Mouse (Mus musculus) kidney, adult 2 months (tissue): ENCODE measurements around the gene Mpv17l2. TPM values are rescaled to one million over a fixed set of nuclear protein-coding genes. Genes with fewer than 3 reads are reported as not detected.
A peak's percentile ranks its signal among the peaks of the same experiment; 100 is the strongest.

ENCODE experiments used
- DNase-seq: peaks from one replicate; pipeline ENCODE4 v3.0.0; 2021
- H3K27ac ChIP-seq: fragments of 200-500 bp; 2 replicates; pipeline ENCODE4 v1.5.1; 2012; ENCODE audit warnings: low read depth, low read length, control low read depth, inconsistent platforms; ENCODE audit not compliant: insufficient read depth
- H3K27me3 ChIP-seq: fragments of 200-500 bp; replicated peaks from 2 replicates; pipeline ENCODE4 v1.6.1; 2012; ENCODE audit warnings: mild to moderate bottlenecking, moderate library complexity, low read length, inconsistent platforms; ENCODE audit not compliant: control insufficient read depth, insufficient read depth
- H3K36me3 ChIP-seq: fragments of 200-500 bp; 2 replicates; pipeline ENCODE4 v1.6.1; 2012; ENCODE audit warnings: mild to moderate bottlenecking, moderate library complexity, low read length, inconsistent platforms; ENCODE audit not compliant: control insufficient read depth, insufficient read depth
- H3K4me1 ChIP-seq: fragments of 200-500 bp; 2 replicates; pipeline ENCODE4 v1.6.1; 2011; ENCODE audit warnings: low read length; ENCODE audit not compliant: control insufficient read depth, insufficient read depth
- H3K4me3 ChIP-seq: fragments of 200-500 bp; 2 replicates; pipeline ENCODE4 v1.5.1; 2011; ENCODE audit warnings: mild to moderate bottlenecking, low read depth, low read length, control low read depth; ENCODE audit not compliant: insufficient read depth
- CTCF ChIP-seq: fragments of 200-500 bp; conservative IDR thresholded peaks from 2 replicates; pipeline ENCODE4 v1.5.1; 2011; ENCODE audit warnings: low read depth, mild to moderate bottlenecking, control low read depth, low read length, moderate library complexity, mixed read lengths; ENCODE audit not compliant: insufficient read depth, insufficient read length
- POLR2A ChIP-seq: fragments of 200-500 bp; IDR thresholded peaks from one replicate; pipeline ENCODE4 v1.6.1; 2011; ENCODE audit warnings: low read depth, low read length, control low read depth
- WGBS: fragments of 180-500 bp; shearing (Covaris S2); methylation state at CpG from one replicate; pipeline ENCODE4 v1.1.7; 2018; 5-methylcytosine and 5-hydroxymethylcytosine counted together
- polyA plus RNA-seq: library from polyadenylated mRNA; depleted of rRNA; stranded (reverse); fragments of >200 nt; gene quantifications from 2 replicates; pipeline ENCODE4 v1.2.3, GENCODE M21; 2012

Gene Mpv17l2
- polyA plus RNA-seq, 1 experiment, result 73.4 TPM

DNA sequence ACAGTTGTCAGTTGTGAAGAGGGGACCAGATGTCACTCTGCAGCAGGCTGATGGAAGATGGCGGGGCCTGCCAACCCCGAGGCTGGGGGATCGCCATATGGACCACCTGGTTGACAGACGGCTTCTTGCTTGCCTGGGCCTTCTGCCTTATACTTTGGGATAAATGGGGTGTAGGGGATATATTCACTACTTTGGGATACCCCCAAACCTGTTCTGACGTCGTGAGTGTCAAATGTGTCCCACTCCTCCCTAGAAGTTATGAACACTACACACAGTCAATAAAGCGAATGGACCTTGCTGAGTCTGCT is 2.5 kb downstream of the Mpv17l2 start:
- peaks cover 17% of the 10 kb centered on the region; the same call in 1 of the 2 replicates for H3K4me1 ChIP-seq
- no peaks in the 10 kb centered on the region for H3K27me3 ChIP-seq
- H3K36me3 ChIP-seq, result no peaks in the 10 kb centered on the region
- no peak overlapping the region for H3K4me3 ChIP-seq
- H3K27ac ChIP-seq, result no peak overlapping the region
- no peak for TF ChIP-seq CTCF
- no peak for TF ChIP-seq POLR2A
- whole genome bisulfite sequencing, result 90% methylated on average over 7 of the region's 7 CpGs
- no peak for DNase-seq

DNA sequence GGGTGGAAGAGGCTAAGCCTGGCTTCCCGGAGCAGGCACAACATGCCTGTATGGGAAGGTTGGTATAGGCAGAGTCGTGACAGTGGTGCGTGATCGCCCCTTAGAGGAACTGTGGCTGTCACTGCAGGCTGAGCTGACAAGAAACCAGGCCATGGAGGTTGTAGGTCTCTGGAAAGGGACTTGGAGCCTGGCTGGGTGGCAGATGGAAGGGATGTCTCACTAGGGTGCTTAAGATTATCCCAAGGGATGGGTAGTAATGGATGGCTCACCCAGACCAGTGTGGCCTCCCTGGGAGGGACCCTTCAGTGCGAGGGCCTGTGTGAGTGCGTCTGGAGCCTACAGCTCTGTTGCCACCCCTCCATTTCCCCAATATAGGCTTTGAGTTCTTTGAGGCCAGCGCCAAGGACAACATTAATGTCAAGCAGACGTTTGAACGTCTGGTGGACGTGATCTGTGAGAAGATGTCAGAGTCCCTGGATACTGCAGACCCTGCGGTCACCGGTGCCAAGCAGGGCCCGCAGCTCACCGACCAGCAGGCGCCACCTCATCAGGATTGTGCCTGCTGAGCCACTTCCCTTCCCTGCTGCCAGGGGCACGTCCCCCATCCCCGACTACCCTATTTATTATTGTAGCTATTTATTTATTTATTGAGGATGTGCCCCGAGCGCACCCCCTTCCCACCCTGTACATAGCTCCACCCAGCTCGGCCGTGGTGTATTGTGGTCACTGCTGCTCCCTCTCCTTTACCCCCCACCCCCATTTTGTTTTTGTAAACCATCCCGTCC is 3.0 kb downstream of the Mpv17l2 start:
- peaks cover 19% of the 10 kb centered on the region; the same call in 1 of the 2 replicates for H3K4me1 ChIP-seq
- no peaks in the 10 kb centered on the region for H3K36me3 ChIP-seq
- H3K4me3 ChIP-seq, result no peak overlapping the region
- TF ChIP-seq CTCF (peak; percentile 69), POLR2A (no peak)
- no peaks in the 10 kb centered on the region for H3K27me3 ChIP-seq
- H3K27ac ChIP-seq, result no peak overlapping the region
- 74% methylated on average over 22 of the region's 22 CpGs for WGBS
- no peak for DNase-seq

DNA sequence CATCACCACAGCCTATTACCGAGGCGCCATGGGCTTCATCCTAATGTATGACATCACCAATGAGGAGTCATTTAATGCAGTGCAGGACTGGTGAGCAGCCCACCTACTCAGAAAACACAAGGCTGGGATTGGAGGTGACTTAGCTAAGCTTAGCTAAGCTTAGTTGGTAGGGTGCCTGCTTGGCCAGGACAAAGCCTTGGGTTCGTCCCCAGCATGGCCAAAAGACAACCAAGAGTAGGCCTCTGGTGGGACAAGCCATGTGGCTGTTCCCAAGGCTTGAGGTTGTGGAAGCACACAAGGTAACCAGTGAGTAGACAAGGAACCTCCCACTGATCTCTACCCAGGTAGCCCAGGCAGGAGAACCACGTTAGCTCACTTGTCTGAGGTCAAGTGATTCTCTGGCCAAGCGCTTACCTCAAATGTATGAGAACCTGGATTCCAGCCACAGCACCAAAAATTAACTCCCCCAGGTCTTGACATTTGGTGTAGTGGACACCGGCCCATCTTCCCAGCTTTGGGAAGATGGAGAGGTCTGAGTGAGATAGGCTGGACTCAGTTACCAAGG is 4.2 kb downstream of the Mpv17l2 start:
- TF ChIP-seq CTCF (no peak), POLR2A (no peak)
- no peak overlapping the region for H3K4me3 ChIP-seq
- no peak overlapping the region for H3K27ac ChIP-seq
- H3K27me3 ChIP-seq, result no peaks in the 10 kb centered on the region
- H3K36me3 ChIP-seq, result no peaks in the 10 kb centered on the region
- DNase-seq, result no peak
- H3K4me1 ChIP-seq, result peaks cover 22% of the 10 kb centered on the region; the same call in 1 of the 2 replicates
- WGBS, result 88% methylated on average over 6 of the region's 6 CpGs

DNA sequence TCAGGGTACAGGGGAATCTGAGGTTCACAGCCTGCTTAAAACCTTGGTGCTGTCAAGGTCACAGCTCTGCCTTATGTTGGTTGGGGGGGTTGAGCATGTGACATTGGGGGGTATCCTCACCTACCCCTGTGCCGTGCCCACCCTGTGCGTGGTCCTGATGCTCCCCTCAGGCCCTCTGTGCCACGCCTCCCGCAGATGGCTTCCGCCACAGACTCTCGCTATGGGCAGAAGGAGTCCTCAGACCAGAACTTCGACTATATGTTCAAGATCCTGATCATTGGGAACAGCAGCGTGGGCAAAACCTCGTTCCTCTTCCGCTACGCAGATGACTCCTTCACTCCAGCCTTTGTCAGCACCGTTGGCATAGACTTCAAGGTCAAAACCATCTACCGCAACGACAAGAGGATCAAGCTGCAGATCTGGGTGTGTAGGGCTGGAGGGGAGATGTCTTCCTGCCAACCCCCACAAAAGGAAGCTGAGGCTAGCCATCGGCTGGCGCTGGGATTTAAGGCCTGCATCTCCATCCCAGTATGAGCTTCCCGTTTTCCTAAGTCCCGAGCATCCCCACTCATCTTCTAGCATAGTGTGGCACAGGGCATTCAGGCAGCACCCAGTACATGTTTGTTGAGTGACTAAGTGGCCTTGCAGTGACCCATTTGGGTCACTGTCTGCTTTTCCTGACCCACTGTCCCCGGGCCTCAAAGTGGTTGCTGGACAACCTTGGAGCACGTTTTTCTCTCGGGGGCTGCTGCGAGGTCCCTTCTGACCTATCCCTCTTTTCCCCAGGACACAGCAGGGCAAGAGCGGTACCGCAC is 4.9 kb downstream of the Mpv17l2 start:
- no peak for DNase-seq
- no peak overlapping the region for H3K27ac ChIP-seq
- WGBS, result 81% methylated on average over 24 of the region's 24 CpGs
- H3K36me3 ChIP-seq, result no peaks in the 10 kb centered on the region
- TF ChIP-seq POLR2A, result no peak
- no peak for TF ChIP-seq CTCF
- H3K27me3 ChIP-seq, result no peaks in the 10 kb centered on the region
- H3K4me3 ChIP-seq, result 0 out of 2 replicates have a peak overlapping the region, but pooled peaks have one; percentile 52
- H3K4me1 ChIP-seq, result peaks cover 19% of the 10 kb centered on the region; the same call in 1 of the 2 replicates

GRCm38 (mm10) chr8:70754871-70755660 is 5.7 kb downstream of the Mpv17l2 start:
- Histone ChIP-seq H3K4me3 (peak overlapping the region; percentile 52), H3K27me3 (no peaks in the 10 kb centered on the region), H3K36me3 (no peaks in the 10 kb centered on the region), H3K4me1 (peaks cover 19% of the 10 kb centered on the region; the same call in 1 of the 2 replicates), H3K27ac (peak overlapping the region; percentile 43)
- peak; percentile 55 for DNase-seq
- no peak for TF ChIP-seq POLR2A
- no peak for TF ChIP-seq CTCF
- WGBS, result 10% methylated on average over 50 of the region's 50 CpGs

DNA sequence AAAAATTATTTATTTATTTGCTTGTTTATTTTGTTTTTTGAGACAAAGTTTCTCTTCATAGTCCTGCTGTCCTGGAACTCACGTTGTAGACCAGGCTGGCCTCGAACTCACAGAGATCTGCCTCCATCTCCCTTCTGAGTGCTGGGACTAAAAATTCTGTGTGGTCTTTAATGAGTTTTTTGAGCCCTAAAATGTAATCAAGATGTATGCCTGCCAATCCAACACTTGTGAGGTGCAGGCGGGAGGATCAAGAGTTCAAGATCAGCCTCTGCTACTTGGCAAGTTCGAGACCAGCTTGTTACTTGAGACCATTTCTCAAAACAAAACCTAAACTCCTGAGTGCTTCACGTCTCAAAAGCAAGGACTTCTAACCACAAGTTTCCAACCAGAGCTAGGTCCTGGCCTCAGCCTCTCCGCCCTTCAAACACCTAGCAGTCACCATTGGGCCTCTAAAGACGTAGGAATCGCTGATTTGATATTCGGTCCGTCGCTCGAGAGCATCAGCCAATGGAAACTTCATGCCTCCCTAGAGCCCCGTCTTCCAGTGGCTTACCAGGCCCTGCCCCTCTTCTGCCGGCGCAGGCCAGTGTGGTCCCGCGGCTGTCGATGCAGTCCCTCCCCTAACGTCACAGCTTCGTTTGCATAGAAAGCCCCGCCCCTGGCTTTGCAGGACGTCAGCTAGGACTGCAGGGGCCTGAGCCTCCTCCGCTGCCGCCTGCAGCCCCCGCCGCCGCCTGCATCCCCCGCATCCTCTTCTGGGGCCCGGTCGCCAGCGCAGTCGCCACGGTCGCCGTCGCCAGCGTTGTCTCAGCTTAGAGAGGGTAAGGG is 6.5 kb downstream of the Mpv17l2 start, which contains the start of gene Rab3a:
TSS of gene Rab3a (plus strand) at position 637 of the 828 bp plus-strand sequence.
- peak within 1 kb of the TSS; percentile 52 for H3K4me3 ChIP-seq
- DNase-seq, result peak; percentile 99
- no peaks in the 10 kb centered on the region for H3K36me3 ChIP-seq
- H3K4me1 ChIP-seq, result peaks cover 11% of the 10 kb centered on the region; the same call in 1 of the 2 replicates
- no peaks in the 10 kb centered on the region for H3K27me3 ChIP-seq
- H3K27ac ChIP-seq, result peak within 1 kb of the TSS; percentile 92
- TF ChIP-seq POLR2A, result peak; percentile 5
- TF ChIP-seq CTCF, result 0 out of 2 replicates have a peak, but pooled peaks have one; percentile 2
- 8% methylated on average over 37 of the region's 37 CpGs for WGBS
